Mouse (Mus musculus): ENCODE data around the gene Hoxa9. TPM values are rescaled to one million over a fixed set of nuclear protein-coding genes. Genes with fewer than 3 reads are reported as not detected.

Gene Hoxa9
- 0.72 and 1.3 TPM in 2 replicates for polyA plus RNA-seq (2015; fragmentation: Nextera tagmentation; extraction: Ambion mirVana)

- no peak within 1 kb of the TSS for H3K27ac ChIP-seq
- ATAC-seq (ENCODE audit: low FRiP score) = no peak
- H3K36me3 ChIP-seq = no peaks in the 10 kb centered on the region
These were observed at the start of gene Hoxa9 for GRCm38 (mm10) chr6:52230516-52231165. Hoxa9 (minus strand) TSS chr6:52231089.

GRCm38 (mm10) chr6:52276920-52277319 is 46.0 kb upstream of the Hoxa9 start:
- H3K27me3 ChIP-seq = peaks cover 98% of the 10 kb centered on the region
- WGBS = 3% methylated on average over 5 of the region's 5 CpGs
- H3K9ac ChIP-seq = no peak overlapping the region
- no peaks in the 10 kb centered on the region for H3K9me3 ChIP-seq
- no peak overlapping the region for H3K27ac ChIP-seq
- no peaks in the 10 kb centered on the region for H3K4me1 ChIP-seq (replicated peaks)
- no peak overlapping the region for H3K4me3 ChIP-seq
- H3K4me2 ChIP-seq = no peak overlapping the region
- ATAC-seq (ENCODE audit: low FRiP score) = no peak
- no peaks in the 10 kb centered on the region for H3K36me3 ChIP-seq

More at GRCm38 (mm10) chr6:52230516-52231165, at the start of gene Hoxa9:
- Histone ChIP-seq H3K27me3 (peaks cover 94% of the 10 kb centered on the region), H3K4me3 (no peak within 1 kb of the TSS), H3K9ac (no peak within 1 kb of the TSS), H3K4me2 (no peak within 1 kb of the TSS), H3K4me1 (replicated peaks) (no peaks in the 10 kb centered on the region), H3K9me3 (no peaks in the 10 kb centered on the region)
- 1% methylated on average over 23 of the region's 36 CpGs for WGBS

GRCm38 (mm10) chr6:52276382-52276781 is 45.5 kb upstream of the Hoxa9 start:
- no peaks in the 10 kb centered on the region for H3K9me3 ChIP-seq
- no peak overlapping the region for H3K4me3 ChIP-seq
- H3K27ac ChIP-seq = no peak overlapping the region
- peaks cover 98% of the 10 kb centered on the region for H3K27me3 ChIP-seq
- no peak for ATAC-seq (ENCODE audit: low FRiP score)
- WGBS = 3% methylated on average over 6 of the region's 6 CpGs
- H3K36me3 ChIP-seq = no peaks in the 10 kb centered on the region
- H3K4me2 ChIP-seq = no peak overlapping the region
- H3K4me1 ChIP-seq (replicated peaks) = no peaks in the 10 kb centered on the region
- no peak overlapping the region for H3K9ac ChIP-seq

GRCm38 (mm10) chr6:52275563-52276280 is 44.8 kb upstream of the Hoxa9 start:
- H3K4me1 ChIP-seq (replicated peaks) = no peaks in the 10 kb centered on the region
- no peaks in the 10 kb centered on the region for H3K9me3 ChIP-seq
- H3K4me3 ChIP-seq = no peak overlapping the region
- H3K4me2 ChIP-seq = no peak overlapping the region
- WGBS = 7% methylated on average over 8 of the region's 8 CpGs
- H3K27me3 ChIP-seq = peaks cover 98% of the 10 kb centered on the region
- no peak overlapping the region for H3K27ac ChIP-seq
- H3K9ac ChIP-seq = no peak overlapping the region
- no peak for ATAC-seq (ENCODE audit: low FRiP score)
- H3K36me3 ChIP-seq = no peaks in the 10 kb centered on the region

- H3K9me3 ChIP-seq = no peaks in the 10 kb centered on the region
- WGBS = 2% methylated on average over 11 of the region's 11 CpGs
- no peak overlapping the region for H3K9ac ChIP-seq
- no peak overlapping the region for H3K4me3 ChIP-seq
- H3K4me2 ChIP-seq = no peak overlapping the region
- no peak overlapping the region for H3K27ac ChIP-seq
- no peaks in the 10 kb centered on the region for H3K4me1 ChIP-seq (replicated peaks)
- ATAC-seq (ENCODE audit: low FRiP score) = no peak
- H3K27me3 ChIP-seq = peaks cover 98% of the 10 kb centered on the region
- H3K36me3 ChIP-seq = no peaks in the 10 kb centered on the region
These were observed 43.7 kb upstream of the Hoxa9 start for GRCm38 (mm10) chr6:52274576-52274975.

GRCm38 (mm10) chr6:52273656-52274280 is 42.9 kb upstream of the Hoxa9 start:
- H3K4me1 ChIP-seq (replicated peaks) = no peaks in the 10 kb centered on the region
- no peak overlapping the region for H3K27ac ChIP-seq
- no peaks in the 10 kb centered on the region for H3K36me3 ChIP-seq
- WGBS = 1% methylated on average over 22 of the region's 22 CpGs
- ATAC-seq (ENCODE audit: low FRiP score) = no peak
- no peak overlapping the region for H3K4me2 ChIP-seq
- H3K9ac ChIP-seq = no peak overlapping the region
- H3K9me3 ChIP-seq = no peaks in the 10 kb centered on the region
- H3K4me3 ChIP-seq = no peak overlapping the region
- H3K27me3 ChIP-seq = peaks cover 98% of the 10 kb centered on the region

GRCm38 (mm10) chr6:52272766-52273655 is 42.1 kb upstream of the Hoxa9 start:
- WGBS = 2% methylated on average over 21 of the region's 22 CpGs
- peaks cover 99% of the 10 kb centered on the region for H3K27me3 ChIP-seq
- no peaks in the 10 kb centered on the region for H3K36me3 ChIP-seq
- no peaks in the 10 kb centered on the region for H3K4me1 ChIP-seq (replicated peaks)
- no peak overlapping the region for H3K4me3 ChIP-seq
- no peaks in the 10 kb centered on the region for H3K9me3 ChIP-seq
- no peak overlapping the region for H3K9ac ChIP-seq
- H3K27ac ChIP-seq = no peak overlapping the region
- no peak overlapping the region for H3K4me2 ChIP-seq
- ATAC-seq (ENCODE audit: low FRiP score) = no peak

- no peak; the same call in 1 of the 2 replicates for ATAC-seq (ENCODE audit: low FRiP score)
- 5% methylated on average over 23 of the region's 23 CpGs for WGBS
- Histone ChIP-seq H3K36me3 (no peaks in the 10 kb centered on the region), H3K27ac (no peak overlapping the region), H3K9ac (no peak overlapping the region), H3K27me3 (peaks cover 97% of the 10 kb centered on the region), H3K4me1 (replicated peaks) (no peaks in the 10 kb centered on the region), H3K9me3 (no peaks in the 10 kb centered on the region), H3K4me3 (no peak overlapping the region), H3K4me2 (no peak overlapping the region)
These were observed 39.9 kb upstream of the Hoxa9 start for GRCm38 (mm10) chr6:52270494-52271480.

GRCm38 (mm10) chr6:52268756-52269155 is 37.9 kb upstream of the Hoxa9 start:
- Histone ChIP-seq H3K27me3 (peaks cover 97% of the 10 kb centered on the region), H3K36me3 (no peaks in the 10 kb centered on the region), H3K4me1 (replicated peaks) (no peaks in the 10 kb centered on the region), H3K4me3 (no peak overlapping the region), H3K9me3 (no peaks in the 10 kb centered on the region), H3K4me2 (no peak overlapping the region), H3K9ac (no peak overlapping the region), H3K27ac (no peak overlapping the region)
- WGBS = 2% methylated on average over 3 of the region's 3 CpGs
- ATAC-seq (ENCODE audit: low FRiP score) = no peak

GRCm38 (mm10) chr6:52268341-52268740 is 37.5 kb upstream of the Hoxa9 start:
- under 1% methylated on average over 7 of the region's 7 CpGs for WGBS
- H3K4me1 ChIP-seq (replicated peaks) = no peaks in the 10 kb centered on the region
- peaks cover 97% of the 10 kb centered on the region for H3K27me3 ChIP-seq
- ATAC-seq (ENCODE audit: low FRiP score) = no peak
- no peak overlapping the region for H3K27ac ChIP-seq
- no peak overlapping the region for H3K4me3 ChIP-seq
- no peaks in the 10 kb centered on the region for H3K9me3 ChIP-seq
- no peak overlapping the region for H3K9ac ChIP-seq
- no peaks in the 10 kb centered on the region for H3K36me3 ChIP-seq
- H3K4me2 ChIP-seq = no peak overlapping the region

GRCm38 (mm10) chr6:52267691-52268090 is 36.8 kb upstream of the Hoxa9 start:
- no peak overlapping the region for H3K9ac ChIP-seq
- no peak for ATAC-seq (ENCODE audit: low FRiP score)
- no peak overlapping the region for H3K4me2 ChIP-seq
- no peaks in the 10 kb centered on the region for H3K4me1 ChIP-seq (replicated peaks)
- 5% methylated on average over 3 of the region's 3 CpGs for WGBS
- no peak overlapping the region for H3K27ac ChIP-seq
- H3K36me3 ChIP-seq = no peaks in the 10 kb centered on the region
- H3K9me3 ChIP-seq = no peaks in the 10 kb centered on the region
- H3K27me3 ChIP-seq = peaks cover 97% of the 10 kb centered on the region
- no peak overlapping the region for H3K4me3 ChIP-seq

Measured in hindbrain, embryonic 13.5 days (tissue).